19 mouse cellular contexts compared by ENCODE assay signal in the genomic region with DNA sequence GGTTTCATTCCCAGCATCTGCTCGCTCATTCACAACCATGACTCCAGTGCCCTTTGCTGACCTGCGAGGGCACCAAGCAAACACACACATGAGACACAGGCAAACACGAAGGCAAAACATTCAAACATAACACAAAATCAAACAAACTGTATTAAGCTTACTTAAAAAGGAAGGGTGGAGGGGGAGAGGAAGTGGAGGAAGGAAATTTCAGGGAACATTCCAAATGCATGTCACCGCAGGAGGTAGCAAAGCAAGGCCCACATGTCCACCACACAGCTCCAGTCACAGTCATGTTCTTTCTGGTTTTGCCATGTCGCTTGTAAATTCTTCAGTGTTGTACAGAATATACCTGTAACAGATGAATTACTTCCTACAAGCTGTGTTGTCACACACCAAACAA.
DNase-seq lines count a peak whose midpoint lies in the region; ATAC-seq lines count a peak whose summit lies in the region.
"Had no signal": no experiment of that assay in that cellular context is flagged by ENCODE, and none has a peak within 500 bp of the region (broad histone marks: within the 10 kb centered on the region; RNA-seq: fewer than 3 reads in every experiment).

No protein-coding gene starts in this region.

- H3K27ac ChIP-seq in heart, embryonic 10.5 days, result peak overlapping the region; percentile 54; the same call in 1 of the 2 replicates
- peak overlapping the region; percentile 85 to 92 for H3K27ac ChIP-seq in heart, embryonic 14.5 days (replicated peaks in 1 of 2; ENCODE audit: control insufficient read depth in 1 of 2, insufficient read depth in 1 of 2, low read depth in 2 of 2, low read length in 2 of 2)
- peak overlapping the region; percentile 94 for H3K27ac ChIP-seq in heart, embryonic 16.5 days (ENCODE audit: low read length)
- H3K27ac ChIP-seq: embryonic facial prominence, embryonic 12.5 days; forebrain, embryonic 15.5 days; hindbrain, embryonic 10.5 days; hindbrain, embryonic 14.5 days; intestine, embryonic 15.5 days; kidney, embryonic 15.5 days had no signal

- H3K4me3 ChIP-seq in heart, embryonic 10.5 days, result no peak overlapping the region
- H3K4me3 ChIP-seq in heart, embryonic 14.5 days (ENCODE audit: control insufficient read depth in 1 of 2, insufficient read depth in 1 of 2, low read depth in 1 of 2, low read length in 2 of 2), result no peak overlapping the region
- H3K4me3 ChIP-seq in heart, embryonic 16.5 days (ENCODE audit: low read length), result no peak overlapping the region
- H3K4me3 ChIP-seq: embryonic facial prominence, embryonic 12.5 days; forebrain, embryonic 15.5 days; hindbrain, embryonic 10.5 days; intestine, embryonic 15.5 days; kidney, embryonic 15.5 days had no signal

- H3K36me3 ChIP-seq in heart, embryonic 10.5 days, result peaks cover 4% of the 10 kb centered on the region; the same call in 1 of the 2 replicates
- H3K36me3 ChIP-seq in heart, embryonic 14.5 days (ENCODE audit: control insufficient read depth, insufficient read depth, low read length), result no peaks in the 10 kb centered on the region
- peaks cover 4% of the 10 kb centered on the region; the same call in 1 of the 2 replicates for H3K36me3 ChIP-seq in heart, embryonic 16.5 days (ENCODE audit: control insufficient read depth, insufficient read depth)
- H3K36me3 ChIP-seq: embryonic facial prominence, embryonic 12.5 days; forebrain, embryonic 15.5 days; intestine, embryonic 15.5 days; kidney, embryonic 15.5 days had no signal

- H3K9me3 ChIP-seq in heart, embryonic 10.5 days, result peaks cover 8% of the 10 kb centered on the region; the same call in 1 of the 2 replicates
- peaks cover 12% of the 10 kb centered on the region for H3K9me3 ChIP-seq in heart, embryonic 14.5 days (ENCODE audit: control insufficient read depth, low read length)
- H3K9me3 ChIP-seq in heart, embryonic 16.5 days (replicated peaks; ENCODE audit: control insufficient read depth, low read length), result peaks cover 7% of the 10 kb centered on the region
- H3K9me3 ChIP-seq: embryonic facial prominence, embryonic 12.5 days; forebrain, embryonic 15.5 days; intestine, embryonic 15.5 days; kidney, embryonic 15.5 days had no signal

- no peaks in the 10 kb centered on the region for H3K27me3 ChIP-seq in heart, embryonic 10.5 days (ENCODE audit: insufficient read depth, poor library complexity, severe bottlenecking)
- H3K27me3 ChIP-seq in heart, embryonic 14.5 days (ENCODE audit: control insufficient read depth, insufficient read depth, low read length), result no peaks in the 10 kb centered on the region
- no peaks in the 10 kb centered on the region for H3K27me3 ChIP-seq in heart, embryonic 16.5 days (ENCODE audit: control insufficient read depth, insufficient read depth, low read length)
- H3K27me3 ChIP-seq: embryonic facial prominence, embryonic 12.5 days; forebrain, embryonic 15.5 days; intestine, embryonic 15.5 days; kidney, embryonic 15.5 days had no signal

- no peak overlapping the region for H3K4me2 ChIP-seq in heart, embryonic 14.5 days (ENCODE audit: low read length)
- no peak overlapping the region for H3K4me2 ChIP-seq in heart, embryonic 16.5 days (ENCODE audit: low read depth, low read length)
- H3K4me2 ChIP-seq: embryonic facial prominence, embryonic 12.5 days; forebrain, embryonic 15.5 days; hindbrain, embryonic 14.5 days; intestine, embryonic 15.5 days; kidney, embryonic 15.5 days had no signal

- intact Hi-C loops in heart, postnatal 25 days (cut with DNase I), result loop anchor here (5.0 kb wide), 1 partner anchor 159 kb away; no protein-coding TSS in a partner anchor
- intact Hi-C loops in heart, postnatal 36 days (cut with DNase I), result no loop called here

- ATAC-seq in heart, embryonic 14.5 days (ENCODE audit: insufficient number of reproducible peaks, insufficient read depth, low FRiP score, low read depth), result no peak
- ATAC-seq in heart, embryonic 16.5 days (replicated peaks; ENCODE audit: extremely low read depth, insufficient read depth, low FRiP score), result no peak
- ATAC-seq: forebrain, embryonic 15.5 days had no signal

- H3K9ac ChIP-seq in heart, embryonic 14.5 days (ENCODE audit: low read length), result peak overlapping the region; percentile 45; the same call in 1 of the 2 replicates
- peak overlapping the region; percentile 15; the same call in 1 of the 2 replicates for H3K9ac ChIP-seq in heart, embryonic 16.5 days (ENCODE audit: low read length)
- H3K9ac ChIP-seq: embryonic facial prominence, embryonic 12.5 days; forebrain, embryonic 15.5 days; hindbrain, embryonic 14.5 days; intestine, embryonic 15.5 days; kidney, embryonic 15.5 days had no signal

- WGBS in heart, embryonic 10.5 days, result 79% methylated on average over 5 of the region's 5 CpGs
- 72% methylated on average over 5 of the region's 5 CpGs for WGBS in heart, embryonic 14.5 days
- 73% methylated on average over 5 of the region's 5 CpGs for WGBS in heart, embryonic 16.5 days

- peaks cover 30% of the 10 kb centered on the region for H3K4me1 ChIP-seq in heart, embryonic 10.5 days
- H3K4me1 ChIP-seq in heart, embryonic 14.5 days (ENCODE audit: control insufficient read depth in 2 of 2, insufficient read depth in 2 of 2, low read length in 2 of 2), result peaks cover 18 to 21% of the 10 kb centered on the region in 2 experiments
- H3K4me1 ChIP-seq in heart, embryonic 16.5 days (ENCODE audit: control insufficient read depth, insufficient read depth, low read length), result peaks cover 28% of the 10 kb centered on the region
- H3K4me1 ChIP-seq: embryonic facial prominence, embryonic 12.5 days; forebrain, embryonic 15.5 days; intestine, embryonic 15.5 days; kidney, embryonic 15.5 days had no signal

- no peak for DNase-seq in heart, embryonic 10.5 days (ENCODE audit: low spot score)
- DNase-seq in heart, postnatal 25 days (ENCODE audit: low spot score), result no peak
- DNase-seq in heart, postnatal 36 days, result no peak
- no peak for DNase-seq in cerebellum, postnatal 4 days (ENCODE audit: low spot score in 2 of 2)
- DNase-seq: adrenal gland, adult 8-10 months; adrenal gland, postnatal 36 days; cerebellum, adult 11 months; cerebellum, adult 8-10 months; cerebellum, postnatal 14 days; gastrocnemius, postnatal 10 days; kidney, adult 2 months had no signal
